Mouse (Mus musculus) midbrain, embryonic 14.5 days (tissue): Measurements from ENCODE around the gene 1700042G07Rik. TPM values are rescaled to one million over a fixed set of nuclear protein-coding genes. Genes with fewer than 3 reads are reported as not detected.

ENCODE experiments used
- ATAC-seq: fragments of 200-750 bp; cut with Nextera tagmentation; 2 replicates; pipeline ENCODE4 v1.8.0; 2017; ENCODE audit warnings: moderate number of reproducible peaks, moderate library complexity; ENCODE audit not compliant: low FRiP score, low TSS enrichment
- DNase-seq: peaks from one replicate; pipeline ENCODE4 v3.0.0-alpha.2; 2015
- H3K27ac ChIP-seq: fragments of 300-500 bp; sonication (generic); replicated peaks from 2 replicates; pipeline ENCODE4 v1.5.1; 2014; ENCODE audit warnings: mild to moderate bottlenecking, low read depth, low read length, moderate library complexity
- H3K27me3 ChIP-seq: fragments of 300-500 bp; sonication (generic); 2 replicates; pipeline ENCODE4 v1.6.1; 2014; ENCODE audit warnings: low read length, control low read depth, mixed read lengths; ENCODE audit not compliant: control insufficient read depth, insufficient read depth
- H3K36me3 ChIP-seq: fragments of 300-500 bp; sonication (generic); 2 replicates; pipeline ENCODE4 v1.6.1; 2014; ENCODE audit warnings: low read length, control low read depth; ENCODE audit not compliant: control insufficient read depth, insufficient read depth
- H3K4me1 ChIP-seq: fragments of 300-500 bp; sonication (generic); 2 replicates; pipeline ENCODE4 v1.6.1; 2014; ENCODE audit warnings: mild to moderate bottlenecking, antibody characterized with exemption, low read length, control low read depth; ENCODE audit not compliant: control insufficient read depth, insufficient read depth
- H3K4me2 ChIP-seq: fragments of 300-500 bp; sonication (generic); 2 replicates; pipeline ENCODE4 v1.6.1; 2014; ENCODE audit warnings: mild to moderate bottlenecking, low read length, moderate library complexity
- H3K4me3 ChIP-seq: fragments of 300-500 bp; sonication (generic); replicated peaks from 2 replicates; pipeline ENCODE4 v1.5.1; 2014; ENCODE audit warnings: low read depth, low read length
- H3K9ac ChIP-seq: fragments of 300-500 bp; sonication (generic); replicated peaks from 2 replicates; pipeline ENCODE4 v1.6.1; 2014; ENCODE audit warnings: mild to moderate bottlenecking, low read length, moderate library complexity
- H3K9me3 ChIP-seq: fragments of 300-500 bp; sonication (generic); 2 replicates; pipeline ENCODE4 v1.6.1; 2016; ENCODE audit warnings: low read length, control low read depth, mixed read lengths; ENCODE audit not compliant: control insufficient read depth
- WGBS: fragments of 180-500 bp; shearing (Covaris S2); extraction: QIAGEN DNeasy Blood & Tissue Kit; methylation state at CpG from one replicate; pipeline ENCODE4 v1.1.7; 2014; 5-methylcytosine and 5-hydroxymethylcytosine counted together
- polyA plus RNA-seq: library from polyadenylated mRNA; unstranded; fragments of >200 nt; fragmentation: Nextera tagmentation; extraction: Ambion mirVana; gene quantifications from 2 replicates; pipeline ENCODE4 v1.2.1, GENCODE M21; 2014

1700042G07Rik gene
- polyA plus RNA-seq, 1 experiment from 2014 or later = not detected

DNA sequence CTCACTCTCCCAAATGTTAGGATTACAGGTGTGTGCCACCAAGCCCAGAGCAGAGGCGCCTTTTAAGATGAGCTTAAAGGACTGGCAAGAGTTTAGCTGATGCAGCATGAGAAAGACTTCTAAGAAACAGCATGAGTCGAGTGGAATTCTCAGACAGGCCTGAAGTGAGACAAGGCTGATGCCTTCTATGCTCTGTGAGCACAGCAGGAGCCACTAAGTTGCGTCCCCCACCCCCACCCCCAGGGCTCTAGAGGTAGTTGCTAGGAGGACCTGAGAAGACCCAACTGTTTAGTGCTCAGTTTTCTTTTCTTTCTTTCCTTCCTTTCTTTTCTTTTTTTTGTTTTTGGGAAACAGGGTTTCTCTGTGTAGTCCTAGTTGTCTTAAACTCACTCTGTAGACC lies 8.9 kb downstream of the 1700042G07Rik start:
- DNase-seq (no peak), ATAC-seq (no peak)
- H3K4me2 ChIP-seq = no peak overlapping the region
- H3K9me3 ChIP-seq = no peaks in the 10 kb centered on the region
- no peak overlapping the region for H3K9ac ChIP-seq
- 20% methylated on average over 3 of the region's 3 CpGs for WGBS
- H3K36me3 ChIP-seq = no peaks in the 10 kb centered on the region
- H3K4me1 ChIP-seq = peaks cover 7% of the 10 kb centered on the region
- no peak overlapping the region for H3K4me3 ChIP-seq
- H3K27me3 ChIP-seq = no peaks in the 10 kb centered on the region
- H3K27ac ChIP-seq = no peak overlapping the region

DNA sequence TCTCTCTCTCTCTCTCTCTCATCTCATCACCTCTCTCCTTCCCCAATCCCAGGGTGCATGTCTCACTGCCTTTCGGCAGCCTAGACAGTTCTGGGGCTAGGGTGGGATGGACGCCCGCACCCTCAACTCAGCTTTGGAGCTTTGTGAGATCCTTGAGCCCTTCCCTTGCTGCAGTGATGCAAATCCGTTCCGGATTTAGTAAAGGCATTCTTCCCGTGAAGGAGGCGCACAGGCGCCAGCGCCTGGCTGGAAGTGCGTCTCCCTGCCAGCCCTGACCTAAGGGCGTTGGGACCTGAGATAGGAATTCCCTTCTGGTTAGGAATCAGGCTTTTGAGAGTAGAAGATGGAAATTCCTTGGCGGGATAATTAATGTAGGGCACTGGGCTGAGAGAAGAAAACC lies 9.6 kb downstream of the 1700042G07Rik start:
- under 1% methylated on average over 12 of the region's 12 CpGs for WGBS

DNA sequence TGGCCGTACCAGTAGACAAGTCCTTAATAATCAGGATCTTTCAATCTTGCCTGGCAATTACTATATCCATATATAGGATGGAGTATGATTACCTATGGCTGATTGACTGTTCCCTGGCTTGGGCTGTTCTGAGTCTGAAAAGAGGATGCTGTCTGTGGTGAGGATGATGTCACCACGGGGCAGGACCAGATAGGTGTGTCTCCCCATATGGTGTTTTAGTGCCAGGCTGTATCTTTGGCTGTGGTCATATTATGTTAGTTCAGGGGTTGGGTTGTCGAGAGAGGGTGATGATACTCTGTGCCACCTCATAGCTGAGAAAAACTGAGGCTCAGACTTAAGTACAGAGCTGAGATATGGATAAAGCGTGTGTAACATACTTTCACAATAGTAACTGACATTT lies 11.9 kb downstream of the 1700042G07Rik start:
- WGBS = 93% methylated on average over 4 of the region's 4 CpGs
- Histone ChIP-seq H3K27me3 (no peaks in the 10 kb centered on the region), H3K27ac (no peak overlapping the region), H3K4me3 (no peak overlapping the region), H3K4me2 (no peak overlapping the region), H3K4me1 (peaks cover 4% of the 10 kb centered on the region; the same call in 1 of the 2 replicates), H3K9ac (no peak overlapping the region), H3K9me3 (no peaks in the 10 kb centered on the region), H3K36me3 (no peaks in the 10 kb centered on the region)
- no peak for ATAC-seq
- DNase-seq = no peak

More for the DNA sequence above, 9.6 kb downstream of the 1700042G07Rik start:
- Histone ChIP-seq H3K27ac (no peak overlapping the region), H3K9ac (peak overlapping the region; percentile 36; the same call in 1 of the 2 replicates), H3K4me1 (peaks cover 4% of the 10 kb centered on the region; the same call in 1 of the 2 replicates), H3K9me3 (no peaks in the 10 kb centered on the region), H3K36me3 (no peaks in the 10 kb centered on the region), H3K27me3 (no peaks in the 10 kb centered on the region), H3K4me3 (peak overlapping the region; percentile 8; the same call in 1 of the 2 replicates), H3K4me2 (peak overlapping the region; percentile 45)
- no peak for ATAC-seq
- DNase-seq = peak; percentile 61

DNA sequence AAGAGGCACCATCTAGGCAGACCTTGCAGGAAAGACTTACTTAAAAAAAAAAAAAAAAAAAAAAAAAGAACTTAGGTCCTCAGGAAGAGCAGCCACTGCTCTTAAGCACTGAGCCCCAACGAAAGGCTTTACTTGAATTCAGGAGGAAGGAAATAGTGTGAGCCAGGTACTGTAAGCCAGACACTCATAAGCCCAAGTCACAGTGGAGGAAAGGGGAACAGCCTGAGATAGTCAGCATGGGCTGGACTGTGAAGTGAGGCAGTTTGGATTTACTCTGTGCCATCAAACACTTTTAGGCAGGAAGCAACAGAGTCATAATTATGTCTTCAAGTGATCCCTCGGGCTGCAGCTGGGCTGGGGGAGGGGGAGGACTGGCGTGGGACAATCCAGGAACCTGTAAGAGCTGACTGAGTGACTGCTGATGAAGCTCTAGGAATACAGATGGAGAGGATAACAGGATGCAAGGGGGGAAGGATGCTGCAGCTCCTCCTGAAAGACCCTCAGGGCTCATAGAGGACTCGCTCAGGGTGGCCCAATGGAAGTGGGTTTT lies 19.2 kb downstream of the 1700042G07Rik start:
- ATAC-seq = no peak
- WGBS = 68% methylated on average over 4 of the region's 4 CpGs
- H3K4me2 ChIP-seq = no peak overlapping the region

DNA sequence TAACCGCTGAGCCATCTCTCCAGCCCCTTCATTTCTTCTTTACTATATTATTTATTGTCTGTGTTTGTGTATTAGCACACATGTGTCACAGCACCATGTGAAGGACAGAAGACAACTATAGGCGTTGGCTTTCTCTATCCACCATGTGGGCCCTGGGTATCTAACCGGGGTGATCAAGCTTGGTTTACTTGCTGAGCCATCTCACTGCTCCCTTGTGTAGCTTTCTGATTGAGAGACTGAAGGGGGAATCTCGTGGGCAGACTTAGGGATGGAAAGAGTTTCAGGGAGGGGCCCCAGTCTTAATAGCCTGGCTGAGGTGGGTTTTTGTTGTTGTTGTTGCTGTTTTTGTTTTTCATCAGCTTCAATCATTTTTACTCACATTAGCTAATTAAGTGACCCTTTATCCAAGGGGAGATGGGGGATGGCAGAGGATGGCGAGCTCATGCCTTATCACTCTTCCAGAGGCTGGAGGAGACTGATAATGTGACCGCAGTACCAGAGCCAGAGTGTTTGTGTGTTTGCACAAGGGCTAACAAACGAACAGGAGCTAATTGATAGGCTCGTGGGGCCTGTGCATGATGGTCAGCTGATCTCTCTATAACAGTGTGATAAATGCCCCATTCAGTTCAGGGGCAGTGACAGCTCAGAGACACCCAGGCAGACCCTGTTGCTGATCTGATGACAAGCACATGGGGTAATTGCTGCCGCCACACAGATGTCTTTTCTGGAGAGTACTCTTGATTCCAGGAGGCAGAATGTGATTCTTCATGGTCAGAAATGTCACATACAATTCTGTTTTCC lies 20.6 kb downstream of the 1700042G07Rik start:
- Histone ChIP-seq H3K9ac (no peak overlapping the region), H3K4me2 (no peak overlapping the region), H3K9me3 (no peaks in the 10 kb centered on the region), H3K27me3 (no peaks in the 10 kb centered on the region), H3K4me1 (no peaks in the 10 kb centered on the region), H3K36me3 (no peaks in the 10 kb centered on the region), H3K4me3 (no peak overlapping the region), H3K27ac (no peak overlapping the region)
- ATAC-seq (no peak), DNase-seq (no peak)
- 83% methylated on average over 9 of the region's 9 CpGs for WGBS

More for the DNA sequence above, 19.2 kb downstream of the 1700042G07Rik start:
- no peak overlapping the region for H3K4me3 ChIP-seq
- no peaks in the 10 kb centered on the region for H3K27me3 ChIP-seq
- H3K27ac ChIP-seq = no peak overlapping the region
- no peaks in the 10 kb centered on the region for H3K9me3 ChIP-seq
- H3K36me3 ChIP-seq = no peaks in the 10 kb centered on the region
- H3K9ac ChIP-seq = no peak overlapping the region
- no peak for DNase-seq
- H3K4me1 ChIP-seq = no peaks in the 10 kb centered on the region

DNA sequence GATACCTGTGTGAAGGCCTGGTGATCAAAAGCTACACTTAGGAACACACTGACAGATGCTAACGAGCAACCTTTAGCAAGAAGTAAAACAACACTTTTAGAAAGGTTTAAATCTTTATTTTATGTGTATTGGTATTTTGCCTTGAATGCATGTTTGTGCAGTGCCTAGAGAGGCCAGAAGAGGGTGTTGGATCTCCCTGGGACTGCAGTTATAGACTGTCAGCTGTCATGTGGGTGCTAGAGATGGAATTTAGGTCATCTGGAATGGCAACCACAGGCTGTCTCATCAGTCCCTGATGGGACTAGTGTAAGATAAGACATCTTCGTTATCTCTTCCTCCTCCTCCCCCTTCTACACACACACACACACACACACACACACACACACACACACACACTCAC lies 25.2 kb downstream of the 1700042G07Rik start:
- H3K4me2 ChIP-seq = no peak overlapping the region
- H3K4me1 ChIP-seq = no peaks in the 10 kb centered on the region
- H3K4me3 ChIP-seq = no peak overlapping the region
- no peak overlapping the region for H3K9ac ChIP-seq
- H3K36me3 ChIP-seq = no peaks in the 10 kb centered on the region
- H3K9me3 ChIP-seq = no peaks in the 10 kb centered on the region
- no peak overlapping the region for H3K27ac ChIP-seq
- ATAC-seq (no peak), DNase-seq (no peak)
- H3K27me3 ChIP-seq = no peaks in the 10 kb centered on the region
- 83% methylated on average over 2 of the region's 2 CpGs for WGBS

DNA sequence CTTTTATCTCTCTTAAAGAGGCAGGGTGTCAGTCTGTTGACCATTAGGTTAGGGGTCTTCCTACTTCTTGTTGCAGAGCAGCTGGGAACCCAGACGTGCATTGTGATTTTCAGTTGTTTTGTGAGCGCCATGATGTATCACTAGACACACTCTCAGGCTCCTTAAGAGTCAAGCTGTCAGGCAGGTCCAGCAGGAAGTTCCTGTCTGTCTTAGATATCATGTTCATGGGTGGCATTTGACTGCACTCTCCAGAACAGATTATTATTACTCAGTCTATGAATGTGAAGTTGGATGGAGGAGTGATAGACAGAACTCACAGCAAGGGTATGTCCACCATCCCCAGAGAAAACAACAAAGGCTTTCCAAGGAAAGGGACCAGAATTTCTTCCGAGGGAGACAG lies 31.2 kb downstream of the 1700042G07Rik start:
- DNase-seq (no peak), ATAC-seq (no peak)
- Histone ChIP-seq H3K4me2 (no peak overlapping the region), H3K4me1 (no peaks in the 10 kb centered on the region), H3K36me3 (no peaks in the 10 kb centered on the region), H3K27ac (no peak overlapping the region), H3K9ac (no peak overlapping the region), H3K4me3 (no peak overlapping the region), H3K9me3 (no peaks in the 10 kb centered on the region), H3K27me3 (no peaks in the 10 kb centered on the region)
- WGBS = 75% methylated on average over 3 of the region's 3 CpGs

DNA sequence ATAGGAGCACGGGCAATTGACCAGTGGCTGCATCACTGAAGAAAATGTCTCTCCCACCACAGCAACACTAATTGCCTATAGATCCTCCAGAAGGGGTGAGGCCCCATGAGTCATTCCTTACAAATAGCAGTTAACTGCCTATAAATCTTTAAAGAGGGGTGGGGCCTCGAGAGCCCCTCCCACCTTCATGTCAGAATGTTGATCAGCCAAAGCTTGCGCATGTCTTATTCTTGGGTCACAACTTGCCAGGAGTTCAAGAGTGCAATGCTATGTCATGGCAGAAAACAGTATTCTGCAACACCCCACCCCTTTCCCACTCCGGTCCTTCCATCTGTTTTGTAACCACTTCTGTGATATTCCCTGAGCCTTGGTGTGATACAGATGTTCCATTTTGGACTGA lies 33.4 kb downstream of the 1700042G07Rik start:
- no peak overlapping the region for H3K27ac ChIP-seq
- H3K4me3 ChIP-seq = no peak overlapping the region
- no peaks in the 10 kb centered on the region for H3K4me1 ChIP-seq
- 87% methylated on average over 4 of the region's 4 CpGs for WGBS
- H3K9ac ChIP-seq = no peak overlapping the region
- ATAC-seq (no peak), DNase-seq (no peak)
- no peak overlapping the region for H3K4me2 ChIP-seq
- no peaks in the 10 kb centered on the region for H3K27me3 ChIP-seq
- no peaks in the 10 kb centered on the region for H3K36me3 ChIP-seq
- no peaks in the 10 kb centered on the region for H3K9me3 ChIP-seq

DNA sequence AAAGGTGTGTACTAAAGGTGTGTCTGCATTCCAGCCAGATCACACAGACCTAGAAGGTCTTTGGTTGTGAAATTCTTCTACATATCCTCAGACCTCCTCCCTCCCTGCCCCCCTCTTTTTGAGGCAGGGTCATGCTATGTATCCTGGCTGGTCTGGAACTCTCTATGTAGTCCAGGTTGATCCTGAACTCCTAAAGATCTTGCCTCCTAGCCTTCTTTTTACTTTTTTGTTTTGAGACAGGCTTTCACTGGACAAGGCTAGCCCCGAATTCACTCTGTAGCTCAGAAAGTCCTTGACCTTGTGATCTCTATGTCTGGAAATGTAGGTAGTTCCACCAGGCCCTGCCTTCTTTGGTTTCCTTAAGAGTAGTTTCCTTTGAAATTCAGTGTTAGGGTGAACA lies 35.7 kb downstream of the 1700042G07Rik start:
- no peak overlapping the region for H3K27ac ChIP-seq
- no peaks in the 10 kb centered on the region for H3K9me3 ChIP-seq
- WGBS = 88% methylated on average over 1 of the region's 1 CpGs
- H3K9ac ChIP-seq = no peak overlapping the region
- no peaks in the 10 kb centered on the region for H3K4me1 ChIP-seq
- no peak for ATAC-seq
- H3K36me3 ChIP-seq = no peaks in the 10 kb centered on the region
- no peak overlapping the region for H3K4me3 ChIP-seq
- no peak overlapping the region for H3K4me2 ChIP-seq
- no peak for DNase-seq
- H3K27me3 ChIP-seq = no peaks in the 10 kb centered on the region
